Mouse (Mus musculus): Measurements from ENCODE around the gene Samhd1. TPM values are rescaled to one million over a fixed set of nuclear protein-coding genes. Genes with fewer than 3 reads are reported as not detected.

Samhd1 gene
- polyA plus RNA-seq, 1 experiment from 2014 or later = 12.6 TPM

- H3K27ac ChIP-seq (replicated peaks) = no peak overlapping the region
- no peak overlapping the region for H3K4me3 ChIP-seq
- no peaks in the 10 kb centered on the region for H3K27me3 ChIP-seq
- no peaks in the 10 kb centered on the region for H3K9me3 ChIP-seq
- ATAC-seq (replicated peaks) = no peak
- no peak overlapping the region for H3K9ac ChIP-seq (replicated peaks)
- H3K36me3 ChIP-seq = peaks cover 6% of the 10 kb centered on the region; the same call in 1 of the 2 replicates
- 90% methylated on average over 4 of the region's 4 CpGs for WGBS
- no peak overlapping the region for H3K4me2 ChIP-seq (replicated peaks)
- H3K4me1 ChIP-seq = no peaks in the 10 kb centered on the region
Measured at GRCm38 (mm10) chr2:157118556-157118955, 16.5 kb downstream of the Samhd1 start.

GRCm38 (mm10) chr2:157116964-157117363 lies 18.1 kb downstream of the Samhd1 start:
- H3K4me2 ChIP-seq (replicated peaks) = no peak overlapping the region
- no peak overlapping the region for H3K4me3 ChIP-seq
- no peak for ATAC-seq (replicated peaks)
- no peak overlapping the region for H3K27ac ChIP-seq (replicated peaks)
- WGBS = 31% methylated on average over 3 of the region's 3 CpGs
- H3K9ac ChIP-seq (replicated peaks) = no peak overlapping the region
- peaks cover 11% of the 10 kb centered on the region; the same call in 1 of the 2 replicates for H3K36me3 ChIP-seq
- H3K4me1 ChIP-seq = no peaks in the 10 kb centered on the region
- no peaks in the 10 kb centered on the region for H3K9me3 ChIP-seq
- H3K27me3 ChIP-seq = no peaks in the 10 kb centered on the region

- WGBS = 89% methylated on average over 4 of the region's 4 CpGs
Measured at GRCm38 (mm10) chr2:157108236-157108635, 26.8 kb downstream of the Samhd1 start.

GRCm38 (mm10) chr2:157104454-157104853 lies 30.6 kb downstream of the Samhd1 start:
- Histone ChIP-seq H3K4me2 (replicated peaks) (no peak overlapping the region), H3K36me3 (0 out of 2 replicates have a peak, but pooled peaks cover 6% of the 10 kb centered on the region), H3K4me3 (no peak overlapping the region), H3K4me1 (no peaks in the 10 kb centered on the region), H3K9ac (replicated peaks) (no peak overlapping the region), H3K9me3 (no peaks in the 10 kb centered on the region), H3K27ac (replicated peaks) (no peak overlapping the region), H3K27me3 (no peaks in the 10 kb centered on the region)
- no peak for ATAC-seq (replicated peaks)
- WGBS = 91% methylated on average over 8 of the region's 8 CpGs

More at GRCm38 (mm10) chr2:157108236-157108635, 26.8 kb downstream of the Samhd1 start:
- Histone ChIP-seq H3K9ac (replicated peaks) (no peak overlapping the region), H3K4me1 (no peaks in the 10 kb centered on the region), H3K27me3 (no peaks in the 10 kb centered on the region), H3K9me3 (no peaks in the 10 kb centered on the region), H3K4me3 (no peak overlapping the region), H3K27ac (replicated peaks) (no peak overlapping the region), H3K36me3 (peaks cover 11% of the 10 kb centered on the region; the same call in 1 of the 2 replicates), H3K4me2 (replicated peaks) (no peak overlapping the region)
- ATAC-seq (replicated peaks) = no peak

- ATAC-seq (replicated peaks) = no peak
- 44% methylated on average over 2 of the region's 2 CpGs for WGBS
Measured at GRCm38 (mm10) chr2:157102256-157102655, 32.8 kb downstream of the Samhd1 start.

GRCm38 (mm10) chr2:157101650-157102049 lies 33.4 kb downstream of the Samhd1 start:
- Histone ChIP-seq H3K27me3 (no peaks in the 10 kb centered on the region), H3K4me3 (no peak overlapping the region), H3K27ac (replicated peaks) (no peak overlapping the region), H3K36me3 (no peaks in the 10 kb centered on the region), H3K9ac (replicated peaks) (no peak overlapping the region), H3K9me3 (no peaks in the 10 kb centered on the region), H3K4me1 (no peaks in the 10 kb centered on the region), H3K4me2 (replicated peaks) (no peak overlapping the region)
- no peak for ATAC-seq (replicated peaks)
- 97% methylated on average over 9 of the region's 9 CpGs for WGBS

More at GRCm38 (mm10) chr2:157102256-157102655, 32.8 kb downstream of the Samhd1 start:
- Histone ChIP-seq H3K4me2 (replicated peaks) (no peak overlapping the region), H3K9me3 (no peaks in the 10 kb centered on the region), H3K27ac (replicated peaks) (no peak overlapping the region), H3K4me3 (no peak overlapping the region), H3K4me1 (no peaks in the 10 kb centered on the region), H3K27me3 (no peaks in the 10 kb centered on the region), H3K36me3 (no peaks in the 10 kb centered on the region), H3K9ac (replicated peaks) (no peak overlapping the region)

- Histone ChIP-seq H3K36me3 (no peaks in the 10 kb centered on the region), H3K27me3 (no peaks in the 10 kb centered on the region), H3K9me3 (no peaks in the 10 kb centered on the region), H3K4me3 (no peak overlapping the region), H3K4me1 (no peaks in the 10 kb centered on the region), H3K27ac (replicated peaks) (no peak overlapping the region), H3K4me2 (replicated peaks) (no peak overlapping the region), H3K9ac (replicated peaks) (no peak overlapping the region)
- no peak for ATAC-seq (replicated peaks)
- 93% methylated on average over 12 of the region's 12 CpGs for WGBS
Measured at GRCm38 (mm10) chr2:157100319-157100605, 34.8 kb downstream of the Samhd1 start.

GRCm38 (mm10) chr2:157099532-157100318 lies 35.3 kb downstream of the Samhd1 start:
- 84% methylated on average over 12 of the region's 12 CpGs for WGBS

GRCm38 (mm10) chr2:157095005-157095755 lies 39.9 kb downstream of the Samhd1 start:
- peak; percentile 53; the same call in 1 of the 2 replicates for ATAC-seq (replicated peaks)
- 61% methylated on average over 9 of the region's 9 CpGs for WGBS
- no peak overlapping the region for H3K4me3 ChIP-seq
- H3K27ac ChIP-seq (replicated peaks) = no peak overlapping the region
- no peaks in the 10 kb centered on the region for H3K27me3 ChIP-seq
- H3K9me3 ChIP-seq = no peaks in the 10 kb centered on the region
- H3K4me2 ChIP-seq (replicated peaks) = no peak overlapping the region
- peaks cover 6% of the 10 kb centered on the region for H3K4me1 ChIP-seq
- H3K9ac ChIP-seq (replicated peaks) = 0 out of 2 replicates have a peak overlapping the region, but pooled peaks have one; percentile 15
- no peaks in the 10 kb centered on the region for H3K36me3 ChIP-seq

More at GRCm38 (mm10) chr2:157099532-157100318, 35.3 kb downstream of the Samhd1 start:
- Histone ChIP-seq H3K27ac (replicated peaks) (no peak overlapping the region), H3K9ac (replicated peaks) (no peak overlapping the region), H3K4me3 (no peak overlapping the region), H3K4me1 (no peaks in the 10 kb centered on the region), H3K27me3 (no peaks in the 10 kb centered on the region), H3K36me3 (no peaks in the 10 kb centered on the region), H3K4me2 (replicated peaks) (no peak overlapping the region), H3K9me3 (no peaks in the 10 kb centered on the region)
- no peak for ATAC-seq (replicated peaks)

GRCm38 (mm10) chr2:157092024-157092423 lies 43.0 kb downstream of the Samhd1 start:
- no peaks in the 10 kb centered on the region for H3K9me3 ChIP-seq
- H3K4me3 ChIP-seq = no peak overlapping the region
- no peak for ATAC-seq (replicated peaks)
- 0 out of 2 replicates have a peak overlapping the region, but pooled peaks have one; percentile 0 for H3K27ac ChIP-seq (replicated peaks)
- peaks cover 6% of the 10 kb centered on the region for H3K4me1 ChIP-seq
- no peaks in the 10 kb centered on the region for H3K27me3 ChIP-seq
- H3K4me2 ChIP-seq (replicated peaks) = no peak overlapping the region
- no peaks in the 10 kb centered on the region for H3K36me3 ChIP-seq
- H3K9ac ChIP-seq (replicated peaks) = no peak overlapping the region
- WGBS = 28% methylated on average over 8 of the region's 8 CpGs

- no peak for ATAC-seq (replicated peaks)
- Histone ChIP-seq H3K4me2 (replicated peaks) (no peak overlapping the region), H3K4me1 (peaks cover 6% of the 10 kb centered on the region), H3K4me3 (no peak overlapping the region), H3K27ac (replicated peaks) (no peak overlapping the region), H3K9me3 (no peaks in the 10 kb centered on the region), H3K36me3 (no peaks in the 10 kb centered on the region), H3K27me3 (no peaks in the 10 kb centered on the region), H3K9ac (replicated peaks) (no peak overlapping the region)
- WGBS = 80% methylated on average over 14 of the region's 14 CpGs
Measured at GRCm38 (mm10) chr2:157087536-157088317, 47.3 kb downstream of the Samhd1 start.

- no peak within 1 kb of the TSS for H3K27ac ChIP-seq (replicated peaks)
- H3K4me3 ChIP-seq = no peak within 1 kb of the TSS
- no peak within 1 kb of the TSS for H3K9ac ChIP-seq (replicated peaks)
- 86% methylated on average over 8 of the region's 8 CpGs for WGBS
- H3K36me3 ChIP-seq = no peaks in the 10 kb centered on the region
- ATAC-seq (replicated peaks) = no peak
- no peak within 1 kb of the TSS for H3K4me2 ChIP-seq (replicated peaks)
- H3K4me1 ChIP-seq = no peaks in the 10 kb centered on the region
- H3K27me3 ChIP-seq = no peaks in the 10 kb centered on the region
- no peaks in the 10 kb centered on the region for H3K9me3 ChIP-seq
Measured at GRCm38 (mm10) chr2:157086796-157087195, 48.3 kb downstream of the Samhd1 start, which contains the start of gene Tldc2. TSS of gene Tldc2 (plus strand) at chr2:157087055.
